Mouse (Mus musculus) gastrocnemius, postnatal 14 days (tissue): ENCODE results near the gene St6galnac1. TPM values are rescaled to one million over a fixed set of nuclear protein-coding genes. Genes with fewer than 3 reads are reported as not detected.
"Not testable (repeated sequence)": the region's sequence is repeated elsewhere in the genome, so short reads cannot be mapped to it uniquely, and the experiment has no call there.

ENCODE experiments used
- DNase-seq: peaks from one replicate; pipeline ENCODE4 v3.0.0; 2021; ENCODE audit warnings: mixed read lengths
- intact Hi-C: fragments of 180-260 bp; cut with DNase I; formaldehyde crosslinking; loops from one replicate; pipeline ENCODE4 v1.15.1; 2025; ENCODE audit warnings: low total_unique reads
- long read RNA-seq, 2 experiments: library from polyadenylated mRNA; stranded (forward); transcript quantifications; one replicate each; pipeline ENCODE4 v2.0.0; 2021
- total RNA-seq, 2 experiments: library from RNA; stranded (reverse); gene quantifications; 2 replicates each; pipeline ENCODE4 v1.2.3; 2021

The St6galnac1 gene
- not detected for total RNA-seq
- long read RNA-seq, experiment 1, result 0 reads
- long read RNA-seq, experiment 2, result 0 reads

- no peak for DNase-seq
- intact Hi-C loops, result loop anchor here (2.0 kb wide), 1 partner anchor 29 kb away; no protein-coding TSS in a partner anchor
These were observed at the start of gene St6galnac1 for GRCm38 (mm10) chr11:116775407-116775806. St6galnac1 (minus strand) TSS chr11:116775507.

GRCm38 (mm10) chr11:116823885-116824284, 48.6 kb upstream of the St6galnac1 start:
- intact Hi-C loops, DNase-seq: not testable (repeated sequence)

GRCm38 (mm10) chr11:116823255-116823654, 47.9 kb upstream of the St6galnac1 start:
- no peak for DNase-seq
- intact Hi-C loops, result no loop called here

GRCm38 (mm10) chr11:116822626-116823025, 47.3 kb upstream of the St6galnac1 start:
- intact Hi-C loops, result no loop called here
- no peak for DNase-seq

GRCm38 (mm10) chr11:116822215-116822614, 46.9 kb upstream of the St6galnac1 start:
- intact Hi-C loops, result no loop called here
- DNase-seq, result no peak

- no peak for DNase-seq
- intact Hi-C loops, result no loop called here
These were observed 46.0 kb upstream of the St6galnac1 start for GRCm38 (mm10) chr11:116821057-116821940.

- no peak for DNase-seq
- intact Hi-C loops, result no loop called here
These were observed 44.8 kb upstream of the St6galnac1 start for GRCm38 (mm10) chr11:116819932-116820593.

GRCm38 (mm10) chr11:116818722-116819121, 43.4 kb upstream of the St6galnac1 start:
- no peak for DNase-seq
- intact Hi-C loops, result no loop called here

GRCm38 (mm10) chr11:116817567-116817966, 42.3 kb upstream of the St6galnac1 start:
- intact Hi-C loops, result no loop called here
- no peak for DNase-seq

- intact Hi-C loops, result no loop called here
- peak; percentile 71 for DNase-seq
These were observed 41.5 kb upstream of the St6galnac1 start for GRCm38 (mm10) chr11:116816769-116817168.

- no peak for DNase-seq
- intact Hi-C loops, result no loop called here
These were observed 39.6 kb upstream of the St6galnac1 start for GRCm38 (mm10) chr11:116814884-116815415.

GRCm38 (mm10) chr11:116814076-116814883, 39.0 kb upstream of the St6galnac1 start:
- intact Hi-C loops, result no loop called here
- peak; percentile 87 for DNase-seq

- intact Hi-C loops, result no loop called here
- DNase-seq, result no peak
These were observed 38.3 kb upstream of the St6galnac1 start for GRCm38 (mm10) chr11:116813610-116814009.

GRCm38 (mm10) chr11:116812793-116813529, 37.7 kb upstream of the St6galnac1 start:
- DNase-seq, result no peak
- intact Hi-C loops, result no loop called here

GRCm38 (mm10) chr11:116810983-116811901, 35.9 kb upstream of the St6galnac1 start:
- intact Hi-C loops, result no loop called here
- DNase-seq, result peak; percentile 61

- no peak for DNase-seq
- intact Hi-C loops, result no loop called here
These were observed 35.2 kb upstream of the St6galnac1 start for GRCm38 (mm10) chr11:116810528-116810927.

- intact Hi-C loops, result loop anchor here (5.0 kb wide), 1 partner anchor 152 kb away; no protein-coding TSS in a partner anchor
These were observed 34.2 kb upstream of the St6galnac1 start for GRCm38 (mm10) chr11:116809520-116809919.

More at GRCm38 (mm10) chr11:116809520-116809919, 34.2 kb upstream of the St6galnac1 start:
- no peak for DNase-seq
